Mouse (Mus musculus): ENCODE results near the gene Hist1h3c. TPM values are rescaled to one million over a fixed set of nuclear protein-coding genes. Genes with fewer than 3 reads are reported as not detected.

Hist1h3c gene
- polyA plus RNA-seq, 1 experiment: 62.6 TPM

DNA sequence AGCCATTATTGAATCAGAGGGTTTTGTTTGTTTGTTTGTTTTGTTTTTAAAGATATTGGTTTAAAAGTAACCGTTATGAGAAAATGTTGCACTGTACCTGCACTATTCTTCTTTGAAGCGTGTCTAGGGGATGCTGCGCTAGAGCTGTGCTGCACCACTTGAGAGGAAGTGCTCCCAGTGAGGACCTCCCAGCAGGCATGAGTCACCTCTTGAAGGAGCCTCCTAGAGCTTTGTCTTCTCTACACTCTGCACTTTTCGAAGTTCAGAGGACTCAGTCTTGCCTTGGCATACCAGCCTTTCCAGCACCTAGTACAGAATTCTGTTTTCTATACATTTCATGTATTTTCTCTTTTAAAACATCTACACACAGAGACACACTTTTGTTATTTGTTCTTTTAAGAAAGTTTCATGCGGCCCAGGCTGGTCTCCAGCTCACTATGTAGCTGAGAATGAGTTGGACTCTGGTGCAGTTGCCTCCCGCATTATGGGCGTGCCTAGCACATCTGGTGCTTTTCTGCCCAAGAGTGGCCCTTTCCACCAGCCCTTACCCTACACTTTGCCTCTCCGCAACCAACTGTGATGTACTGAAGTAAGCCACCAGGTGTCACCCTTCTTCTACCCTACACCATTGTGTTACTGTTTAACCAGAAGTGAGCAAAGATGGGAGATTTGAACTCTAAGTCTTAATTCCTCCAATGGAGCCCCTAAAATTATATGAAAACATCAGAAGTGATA, 44.4 kb downstream of the Hist1h3c start:
- TF ChIP-seq CTCF (IDR thresholded peaks at IDR 0.05; ENCODE audit: control insufficient read depth, insufficient read depth, low read length) (peak; percentile 64), POLR2A (IDR thresholded peaks at IDR 0.05; ENCODE audit: borderline replicate concordance, control insufficient read depth, low read depth, low read length) (no peak)
- H3K4me1 ChIP-seq (ENCODE audit: control insufficient read depth, insufficient read depth, low read length): no peaks in the 10 kb centered on the region; the same call in 1 of the 2 replicates
- 4% methylated on average over 8 of the region's 8 CpGs for WGBS
- H3K4me3 ChIP-seq (replicated peaks; ENCODE audit: control insufficient read depth, low read depth, low read length): no peak overlapping the region
- H3K27ac ChIP-seq (ENCODE audit: control insufficient read depth, insufficient read depth, low read depth, low read length, poor library complexity): no peak overlapping the region

- TF ChIP-seq POLR2A (IDR thresholded peaks at IDR 0.05; ENCODE audit: borderline replicate concordance, control insufficient read depth, low read depth, low read length) (no peak), CTCF (IDR thresholded peaks at IDR 0.05; ENCODE audit: control insufficient read depth, insufficient read depth, low read length) (no peak)
- WGBS: 67% methylated on average over 3 of the region's 3 CpGs
- no peak overlapping the region for H3K4me3 ChIP-seq (replicated peaks; ENCODE audit: control insufficient read depth, low read depth, low read length)
- no peaks in the 10 kb centered on the region; the same call in 1 of the 2 replicates for H3K4me1 ChIP-seq (ENCODE audit: control insufficient read depth, insufficient read depth, low read length)
- H3K27ac ChIP-seq (ENCODE audit: control insufficient read depth, insufficient read depth, low read depth, low read length, poor library complexity): no peak overlapping the region
Measured at GRCm38 (mm10) chr13:23699767-23700166, 45.6 kb downstream of the Hist1h3c start.

GRCm38 (mm10) chr13:23698996-23699395, 46.4 kb downstream of the Hist1h3c start:
- H3K27ac ChIP-seq (ENCODE audit: control insufficient read depth, insufficient read depth, low read depth, low read length, poor library complexity): no peak overlapping the region
- no peak overlapping the region for H3K4me3 ChIP-seq (replicated peaks; ENCODE audit: control insufficient read depth, low read depth, low read length)
- 78% methylated on average over 6 of the region's 6 CpGs for WGBS

GRCm38 (mm10) chr13:23698300-23698693, 47.1 kb downstream of the Hist1h3c start, which contains the start of gene Hist1h4c:
TSS of gene Hist1h4c (minus strand) at chr13:23698454.
- Histone ChIP-seq H3K4me3 (replicated peaks; ENCODE audit: control insufficient read depth, low read depth, low read length) (peak within 1 kb of the TSS; percentile 62), H3K27ac (ENCODE audit: control insufficient read depth, insufficient read depth, low read depth, low read length, poor library complexity) (peak within 1 kb of the TSS; percentile 95), H3K4me1 (ENCODE audit: control insufficient read depth, insufficient read depth, low read length) (no peaks in the 10 kb centered on the region; the same call in 1 of the 2 replicates)
- WGBS: 0% methylated on average over 22 of the region's 22 CpGs
- TF ChIP-seq CTCF (IDR thresholded peaks at IDR 0.05; ENCODE audit: control insufficient read depth, insufficient read depth, low read length): peak; percentile 23; the same call in 1 of the 2 replicates
- peak; percentile 99 for TF ChIP-seq POLR2A (IDR thresholded peaks at IDR 0.05; ENCODE audit: borderline replicate concordance, control insufficient read depth, low read depth, low read length)

More at GRCm38 (mm10) chr13:23698996-23699395, 46.4 kb downstream of the Hist1h3c start:
- TF ChIP-seq POLR2A (IDR thresholded peaks at IDR 0.05; ENCODE audit: borderline replicate concordance, control insufficient read depth, low read depth, low read length) (no peak), CTCF (IDR thresholded peaks at IDR 0.05; ENCODE audit: control insufficient read depth, insufficient read depth, low read length) (no peak)
- H3K4me1 ChIP-seq (ENCODE audit: control insufficient read depth, insufficient read depth, low read length): no peaks in the 10 kb centered on the region; the same call in 1 of the 2 replicates

- WGBS: under 1% methylated on average over 32 of the region's 32 CpGs
- H3K4me1 ChIP-seq (ENCODE audit: control insufficient read depth, insufficient read depth, low read length): no peaks in the 10 kb centered on the region; the same call in 1 of the 2 replicates
- H3K27ac ChIP-seq (ENCODE audit: control insufficient read depth, insufficient read depth, low read depth, low read length, poor library complexity): peak overlapping the region; percentile 95
- TF ChIP-seq CTCF (IDR thresholded peaks at IDR 0.05; ENCODE audit: control insufficient read depth, insufficient read depth, low read length) (peak; percentile 61), POLR2A (IDR thresholded peaks at IDR 0.05; ENCODE audit: borderline replicate concordance, control insufficient read depth, low read depth, low read length) (no peak)
- H3K4me3 ChIP-seq (replicated peaks; ENCODE audit: control insufficient read depth, low read depth, low read length): peak overlapping the region; percentile 62
Measured at GRCm38 (mm10) chr13:23697491-23698299, 47.7 kb downstream of the Hist1h3c start.

- Histone ChIP-seq H3K4me3 (replicated peaks; ENCODE audit: control insufficient read depth, low read depth, low read length) (no peak overlapping the region), H3K4me1 (ENCODE audit: control insufficient read depth, insufficient read depth, low read length) (no peaks in the 10 kb centered on the region; the same call in 1 of the 2 replicates)
- TF ChIP-seq POLR2A (IDR thresholded peaks at IDR 0.05; ENCODE audit: borderline replicate concordance, control insufficient read depth, low read depth, low read length) (no peak), CTCF (IDR thresholded peaks at IDR 0.05; ENCODE audit: control insufficient read depth, insufficient read depth, low read length) (no peak)
Measured at GRCm38 (mm10) chr13:23696061-23696474, 49.3 kb downstream of the Hist1h3c start.

DNA sequence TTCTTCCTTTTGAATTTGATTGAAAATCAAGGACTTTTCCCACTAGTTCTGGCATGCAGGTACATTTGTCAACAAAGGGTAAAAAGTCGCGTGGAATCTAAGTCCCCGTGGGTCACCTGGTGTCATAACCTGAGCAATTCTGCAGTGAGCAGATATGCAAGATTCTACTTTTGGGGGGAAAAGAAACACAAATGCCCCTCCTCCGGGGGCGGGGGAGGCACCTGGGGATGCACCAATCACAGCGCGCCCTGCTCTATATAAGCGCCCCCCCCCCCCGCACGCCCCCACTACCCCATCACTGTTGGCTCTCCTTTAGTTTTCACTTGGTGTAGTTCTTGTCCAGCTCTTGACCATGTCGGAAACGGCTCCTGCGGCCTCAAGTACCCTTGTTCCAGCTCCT, 49.9 kb downstream of the Hist1h3c start, which contains the start of gene Hist1h1t:
Hist1h1t (plus strand) TSS at position 301 of the 400 bp plus-strand sequence.
- Histone ChIP-seq H3K27ac (ENCODE audit: control insufficient read depth, insufficient read depth, low read depth, low read length, poor library complexity) (peak within 1 kb of the TSS; percentile 14), H3K4me3 (replicated peaks; ENCODE audit: control insufficient read depth, low read depth, low read length) (no peak within 1 kb of the TSS), H3K4me1 (ENCODE audit: control insufficient read depth, insufficient read depth, low read length) (no peaks in the 10 kb centered on the region)
- no peak for TF ChIP-seq CTCF (IDR thresholded peaks at IDR 0.05; ENCODE audit: control insufficient read depth, insufficient read depth, low read length)
- TF ChIP-seq POLR2A (IDR thresholded peaks at IDR 0.05; ENCODE audit: borderline replicate concordance, control insufficient read depth, low read depth, low read length): no peak
- whole genome bisulfite sequencing: 70% methylated on average over 13 of the region's 13 CpGs

More at GRCm38 (mm10) chr13:23696061-23696474, 49.3 kb downstream of the Hist1h3c start:
- peak overlapping the region; percentile 14 for H3K27ac ChIP-seq (ENCODE audit: control insufficient read depth, insufficient read depth, low read depth, low read length, poor library complexity)
- whole genome bisulfite sequencing: 42% methylated on average over 15 of the region's 15 CpGs

Other genes with a start within 250 kb of the Hist1h3c start
- 23.3 and 39.5 TPM in 2 replicates for gene Hist1h4h, start 214.6 kb downstream of the Hist1h3c start, polyA plus RNA-seq (2011; ENCODE audit: insufficient read depth, insufficient read length, low replicate concordance, missing spikeins)
- gene Hist1h2af, start 211.7 kb downstream of the Hist1h3c start, polyA plus RNA-seq (2011; ENCODE audit: insufficient read depth, insufficient read length, low replicate concordance, missing spikeins): 105 and 151 TPM in 2 replicates
- 16.1 and 17.7 TPM in 2 replicates for gene Hist1h3g, start 210.2 kb downstream of the Hist1h3c start, polyA plus RNA-seq (2011; ENCODE audit: insufficient read depth, insufficient read length, low replicate concordance, missing spikeins)
- gene Hist1h2bh, start 202.2 kb downstream of the Hist1h3c start, polyA plus RNA-seq (2011; ENCODE audit: insufficient read depth, insufficient read length, low replicate concordance, missing spikeins): 6.8 and 11.4 TPM in 2 replicates
- gene Hist1h3f, start 201.6 kb downstream of the Hist1h3c start, polyA plus RNA-seq (2011; ENCODE audit: insufficient read depth, insufficient read length, low replicate concordance, missing spikeins): 3.0 and 6.4 TPM in 2 replicates
- 114 and 284 TPM in 2 replicates for gene Hist1h4f, start 194.0 kb downstream of the Hist1h3c start, polyA plus RNA-seq (2011; ENCODE audit: insufficient read depth, insufficient read length, low replicate concordance, missing spikeins)
- gene Hist1h1d, start 192.3 kb downstream of the Hist1h3c start, polyA plus RNA-seq (2011; ENCODE audit: insufficient read depth, insufficient read length, low replicate concordance, missing spikeins): 9.7 and 12.7 TPM in 2 replicates
- 5.3 and 12.9 TPM in 2 replicates for gene Hist1h3e, start 183.2 kb downstream of the Hist1h3c start, polyA plus RNA-seq (2011; ENCODE audit: insufficient read depth, insufficient read length, low replicate concordance, missing spikeins)
- gene Hist1h2ae, start 174.4 kb downstream of the Hist1h3c start, polyA plus RNA-seq (2011; ENCODE audit: insufficient read depth, insufficient read length, low replicate concordance, missing spikeins): 12.5 and 23.9 TPM in 2 replicates
- 65.5 and 109 TPM in 2 replicates for gene Hist1h2bg, start 174.2 kb downstream of the Hist1h3c start, polyA plus RNA-seq (2011; ENCODE audit: insufficient read depth, insufficient read length, low replicate concordance, missing spikeins)
- gene Hist1h2bf, start 171.4 kb downstream of the Hist1h3c start, polyA plus RNA-seq (2011; ENCODE audit: insufficient read depth, insufficient read length, low replicate concordance, missing spikeins): 32.4 and 40.5 TPM in 2 replicates
- gene Hist1h2ad, start 171.2 kb downstream of the Hist1h3c start, polyA plus RNA-seq (2011; ENCODE audit: insufficient read depth, insufficient read length, low replicate concordance, missing spikeins): 2.6 and 4.3 TPM in 2 replicates
- 7.1 and 11.3 TPM in 2 replicates for gene Hist1h3d, start 169.8 kb downstream of the Hist1h3c start, polyA plus RNA-seq (2011; ENCODE audit: insufficient read depth, insufficient read length, low replicate concordance, missing spikeins)
- 50.4 and 64.8 TPM in 2 replicates for gene Hist1h4d, start 164.0 kb downstream of the Hist1h3c start, polyA plus RNA-seq (2011; ENCODE audit: insufficient read depth, insufficient read length, low replicate concordance, missing spikeins)
- 9.2 and 11.8 TPM in 2 replicates for gene Hist1h2be, start 124.5 kb downstream of the Hist1h3c start, polyA plus RNA-seq (2011; ENCODE audit: insufficient read depth, insufficient read length, low replicate concordance, missing spikeins)
- gene Hist1h1e, start 123.0 kb downstream of the Hist1h3c start, polyA plus RNA-seq (2011; ENCODE audit: insufficient read depth, insufficient read length, low replicate concordance, missing spikeins): 27.6 and 54.3 TPM in 2 replicates
- gene Hist1h2ac, start 61.7 kb downstream of the Hist1h3c start, polyA plus RNA-seq (2011; ENCODE audit: insufficient read depth, insufficient read length, low replicate concordance, missing spikeins): 2.0 and 3.7 TPM in 2 replicates
- 42.9 and 54.0 TPM in 2 replicates for gene Hist1h2bc, start 61.4 kb downstream of the Hist1h3c start, polyA plus RNA-seq (2011; ENCODE audit: insufficient read depth, insufficient read length, low replicate concordance, missing spikeins)
- 3.9 TPM in 1 of 2 replicates, not detected in the other for gene Hist1h1t, start 49.8 kb downstream of the Hist1h3c start, polyA plus RNA-seq (2011; ENCODE audit: insufficient read depth, insufficient read length, low replicate concordance, missing spikeins)
- 7.1 and 15.1 TPM in 2 replicates for gene Hist1h4c, start 47.1 kb downstream of the Hist1h3c start, polyA plus RNA-seq (2011; ENCODE audit: insufficient read depth, insufficient read length, low replicate concordance, missing spikeins)
- 4.0 and 4.5 TPM in 2 replicates for gene Hfe, start 34.7 kb downstream of the Hist1h3c start, polyA plus RNA-seq (2011; ENCODE audit: insufficient read depth, insufficient read length, low replicate concordance, missing spikeins)
- 78.9 and 108 TPM in 2 replicates for gene Hist1h1c, start 6.8 kb downstream of the Hist1h3c start, polyA plus RNA-seq (2011; ENCODE audit: insufficient read depth, insufficient read length, low replicate concordance, missing spikeins)
- 65.7 and 136 TPM in 2 replicates for gene Hist1h2bb, start 1.1 kb upstream of the Hist1h3c start, polyA plus RNA-seq (2011; ENCODE audit: insufficient read depth, insufficient read length, low replicate concordance, missing spikeins)
- gene Hist1h2ab, start 5.5 kb upstream of the Hist1h3c start, polyA plus RNA-seq (2011; ENCODE audit: insufficient read depth, insufficient read length, low replicate concordance, missing spikeins): 30.3 and 31.4 TPM in 2 replicates
- gene Hist1h3b, start 6.7 kb upstream of the Hist1h3c start, polyA plus RNA-seq (2011; ENCODE audit: insufficient read depth, insufficient read length, low replicate concordance, missing spikeins): 19.6 TPM in 1 of 2 replicates, not detected in the other
- gene Hist1h4b, start 11.4 kb upstream of the Hist1h3c start, polyA plus RNA-seq (2011; ENCODE audit: insufficient read depth, insufficient read length, low replicate concordance, missing spikeins): 275 and 281 TPM in 2 replicates
- 62.7 and 98.3 TPM in 2 replicates for gene Hist1h4a, start 15.6 kb upstream of the Hist1h3c start, polyA plus RNA-seq (2011; ENCODE audit: insufficient read depth, insufficient read length, low replicate concordance, missing spikeins)
- 11.4 and 30.9 TPM in 2 replicates for gene Hist1h3a, start 16.8 kb upstream of the Hist1h3c start, polyA plus RNA-seq (2011; ENCODE audit: insufficient read depth, insufficient read length, low replicate concordance, missing spikeins)
- 38.3 and 41.6 TPM in 2 replicates for gene Hist1h1a, start 18.1 kb upstream of the Hist1h3c start, polyA plus RNA-seq (2011; ENCODE audit: insufficient read depth, insufficient read length, low replicate concordance, missing spikeins)
- gene Trim38, start 24.3 kb upstream of the Hist1h3c start, polyA plus RNA-seq (2011; ENCODE audit: insufficient read depth, insufficient read length, low replicate concordance, missing spikeins): not detected in 2 replicates
- gene Slc17a2, start 61.4 kb upstream of the Hist1h3c start, polyA plus RNA-seq (2011; ENCODE audit: insufficient read depth, insufficient read length, low replicate concordance, missing spikeins): 1.4 TPM in 1 of 2 replicates, not detected in the other
- 2.9 TPM in 1 of 2 replicates, not detected in the other for gene Slc17a3, start 93.8 kb upstream of the Hist1h3c start, polyA plus RNA-seq (2011; ENCODE audit: insufficient read depth, insufficient read length, low replicate concordance, missing spikeins)
- not detected in 2 replicates for gene Slc17a1, start 122.1 kb upstream of the Hist1h3c start, polyA plus RNA-seq (2011; ENCODE audit: insufficient read depth, insufficient read length, low replicate concordance, missing spikeins)
- gene Slc17a4, start 169.4 kb upstream of the Hist1h3c start, polyA plus RNA-seq (2011; ENCODE audit: insufficient read depth, insufficient read length, low replicate concordance, missing spikeins): not detected in 2 replicates
- gene Hist1h2ba, start 188.6 kb upstream of the Hist1h3c start, polyA plus RNA-seq (2011; ENCODE audit: insufficient read depth, insufficient read length, low replicate concordance, missing spikeins): not detected in 2 replicates
- not detected in 2 replicates for gene Hist1h2aa, start 188.9 kb upstream of the Hist1h3c start, polyA plus RNA-seq (2011; ENCODE audit: insufficient read depth, insufficient read length, low replicate concordance, missing spikeins)
- gene Scgn, start 245.6 kb upstream of the Hist1h3c start, polyA plus RNA-seq (2011; ENCODE audit: insufficient read depth, insufficient read length, low replicate concordance, missing spikeins): not detected in 2 replicates

Data from bone marrow, adult 2 months (tissue).